Mouse (Mus musculus) intestine, embryonic 16.5 days (tissue): ENCODE data around the gene Sh3bgrl3. TPM values are rescaled to one million over a fixed set of nuclear protein-coding genes. Genes with fewer than 3 reads are reported as not detected.
"Not testable (repeated sequence)": the region's sequence is repeated elsewhere in the genome, so short reads cannot be mapped to it uniquely, and the experiment has no call there.

Experiments
- ATAC-seq: fragments of 200-750 bp; cut with Nextera tagmentation; 2 replicates; pipeline ENCODE4 v1.8.0; 2017; ENCODE audit warnings: moderate TSS enrichment, moderate library complexity
- H3K27ac ChIP-seq: fragments of 300-500 bp; sonication (generic); 2 replicates; pipeline ENCODE4 v1.5.1; 2014; ENCODE audit warnings: mild to moderate bottlenecking, low read length
- H3K27me3 ChIP-seq: fragments of 300-500 bp; sonication (generic); replicated peaks from 2 replicates; pipeline ENCODE4 v1.6.1; 2014; ENCODE audit warnings: low read length, control low read depth, mixed read lengths; ENCODE audit not compliant: control insufficient read depth, insufficient read depth
- H3K36me3 ChIP-seq: fragments of 300-500 bp; sonication (generic); 2 replicates; pipeline ENCODE4 v1.6.1; 2014; ENCODE audit warnings: low read length, control low read depth; ENCODE audit not compliant: control insufficient read depth, insufficient read depth
- H3K4me1 ChIP-seq: fragments of 300-500 bp; sonication (generic); 2 replicates; pipeline ENCODE4 v1.6.1; 2014; ENCODE audit warnings: low read length, control low read depth, mixed read lengths; ENCODE audit not compliant: control insufficient read depth, insufficient read depth
- H3K4me2 ChIP-seq: fragments of 300-500 bp; sonication (generic); 2 replicates; pipeline ENCODE4 v1.6.1; 2014; ENCODE audit warnings: low read depth, low read length, control low read depth
- H3K4me3 ChIP-seq: fragments of 300-500 bp; sonication (generic); 2 replicates; pipeline ENCODE4 v1.5.1; 2014; ENCODE audit warnings: mild to moderate bottlenecking, low read length
- H3K9ac ChIP-seq: fragments of 300-500 bp; sonication (generic); 2 replicates; pipeline ENCODE4 v1.6.1; 2014; ENCODE audit warnings: low read depth, low read length
- H3K9me3 ChIP-seq: fragments of 300-500 bp; sonication (generic); 2 replicates; pipeline ENCODE4 v1.6.1; 2016; ENCODE audit warnings: low read length, control low read depth; ENCODE audit not compliant: control insufficient read depth
- WGBS: fragments of 180-500 bp; shearing (Covaris S2); extraction: QIAGEN DNeasy Blood & Tissue Kit; methylation state at CpG from one replicate; pipeline ENCODE4 v1.1.7; 2014; 5-methylcytosine and 5-hydroxymethylcytosine counted together
- polyA plus RNA-seq: library from polyadenylated mRNA; unstranded; fragments of >200 nt; fragmentation: Nextera tagmentation; extraction: Ambion mirVana; gene quantifications from 2 replicates; pipeline ENCODE4 v1.2.1, GENCODE M21; 2015

Sh3bgrl3 gene
- 428 and 452 TPM in 2 replicates for polyA plus RNA-seq

- Histone ChIP-seq H3K4me2 (peak within 1 kb of the TSS; percentile 90), H3K4me1 (peaks cover 52% of the 10 kb centered on the region), H3K4me3 (peak within 1 kb of the TSS; percentile 87), H3K9ac (peak within 1 kb of the TSS; percentile 92), H3K27ac (peak within 1 kb of the TSS; percentile 88), H3K9me3 (no peaks in the 10 kb centered on the region), H3K27me3 (no peaks in the 10 kb centered on the region), H3K36me3 (no peaks in the 10 kb centered on the region; the same call in 1 of the 2 replicates)
- WGBS = under 1% methylated on average over 50 of the region's 50 CpGs
- ATAC-seq = peak; percentile 95
Measured at GRCm38 (mm10) chr4:134128221-134128982, at the start of gene Sh3bgrl3. Sh3bgrl3 (minus strand) TSS chr4:134128789.

GRCm38 (mm10) chr4:134172391-134172790 is 43.8 kb upstream of the Sh3bgrl3 start:
- Histone ChIP-seq H3K9ac (no peak overlapping the region), H3K27me3 (no peaks in the 10 kb centered on the region), H3K36me3 (no peaks in the 10 kb centered on the region), H3K9me3 (no peaks in the 10 kb centered on the region), H3K27ac (no peak overlapping the region), H3K4me3 (no peak overlapping the region), H3K4me1 (no peaks in the 10 kb centered on the region), H3K4me2 (no peak overlapping the region)
- WGBS = 68% methylated on average over 3 of the region's 3 CpGs
- no peak for ATAC-seq

GRCm38 (mm10) chr4:134166906-134167305 is 38.3 kb upstream of the Sh3bgrl3 start:
- ATAC-seq = no peak
- Histone ChIP-seq H3K4me2 (no peak overlapping the region), H3K9me3 (no peaks in the 10 kb centered on the region), H3K27me3 (no peaks in the 10 kb centered on the region), H3K36me3 (no peaks in the 10 kb centered on the region), H3K4me1 (0 out of 2 replicates have a peak, but pooled peaks cover 5% of the 10 kb centered on the region), H3K4me3 (no peak overlapping the region), H3K9ac (no peak overlapping the region), H3K27ac (no peak overlapping the region)
- WGBS = 94% methylated on average over 3 of the region's 3 CpGs

GRCm38 (mm10) chr4:134165548-134166465 is 37.2 kb upstream of the Sh3bgrl3 start:
- Histone ChIP-seq H3K36me3 (no peaks in the 10 kb centered on the region), H3K9me3 (no peaks in the 10 kb centered on the region), H3K27me3 (no peaks in the 10 kb centered on the region), H3K27ac (peak overlapping the region; percentile 48; the same call in 1 of the 2 replicates), H3K9ac (no peak overlapping the region), H3K4me1 (0 out of 2 replicates have a peak, but pooled peaks cover 5% of the 10 kb centered on the region), H3K4me3 (no peak overlapping the region), H3K4me2 (no peak overlapping the region)
- WGBS = 84% methylated on average over 3 of the region's 3 CpGs
- peak; percentile 50 for ATAC-seq

GRCm38 (mm10) chr4:134165024-134165423 is 36.4 kb upstream of the Sh3bgrl3 start:
- H3K9ac ChIP-seq = no peak overlapping the region
- 62% methylated on average over 6 of the region's 6 CpGs for WGBS
- no peak overlapping the region for H3K4me3 ChIP-seq
- H3K4me1 ChIP-seq = 0 out of 2 replicates have a peak, but pooled peaks cover 5% of the 10 kb centered on the region
- no peaks in the 10 kb centered on the region for H3K36me3 ChIP-seq
- 0 out of 2 replicates have a peak overlapping the region, but pooled peaks have one; percentile 14 for H3K4me2 ChIP-seq
- H3K27me3 ChIP-seq = no peaks in the 10 kb centered on the region
- H3K27ac ChIP-seq = peak overlapping the region; percentile 81
- peak; percentile 84 for ATAC-seq
- H3K9me3 ChIP-seq = no peaks in the 10 kb centered on the region

- Histone ChIP-seq H3K9ac (no peak overlapping the region), H3K27ac (peak overlapping the region; percentile 81), H3K9me3 (no peaks in the 10 kb centered on the region), H3K4me2 (0 out of 2 replicates have a peak overlapping the region, but pooled peaks have one; percentile 14), H3K27me3 (no peaks in the 10 kb centered on the region), H3K36me3 (no peaks in the 10 kb centered on the region), H3K4me1 (0 out of 2 replicates have a peak, but pooled peaks cover 5% of the 10 kb centered on the region), H3K4me3 (no peak overlapping the region)
- WGBS = 84% methylated on average over 5 of the region's 6 CpGs
- peak; percentile 71 for ATAC-seq
Measured at GRCm38 (mm10) chr4:134164591-134164990, 36.0 kb upstream of the Sh3bgrl3 start.

GRCm38 (mm10) chr4:134160071-134160470 is 31.5 kb upstream of the Sh3bgrl3 start:
- peak overlapping the region; percentile 64; the same call in 1 of the 2 replicates for H3K9ac ChIP-seq
- peak overlapping the region; percentile 54 for H3K4me3 ChIP-seq
- WGBS = 8% methylated on average over 29 of the region's 30 CpGs
- not testable (repeated sequence) for ATAC-seq, H3K9me3 ChIP-seq, H3K36me3 ChIP-seq, H3K4me1 ChIP-seq, H3K4me2 ChIP-seq, H3K27ac ChIP-seq, H3K27me3 ChIP-seq

- H3K9ac ChIP-seq = no peak overlapping the region
- peak; percentile 44 for ATAC-seq
- peaks cover 7% of the 10 kb centered on the region; the same call in 1 of the 2 replicates for H3K4me1 ChIP-seq
- H3K9me3 ChIP-seq = no peaks in the 10 kb centered on the region
- no peak overlapping the region for H3K27ac ChIP-seq
- H3K4me2 ChIP-seq = no peak overlapping the region
- peaks cover 7% of the 10 kb centered on the region for H3K36me3 ChIP-seq
- WGBS = 88% methylated on average over 6 of the region's 6 CpGs
- H3K4me3 ChIP-seq = no peak overlapping the region
- H3K27me3 ChIP-seq = no peaks in the 10 kb centered on the region
Measured at GRCm38 (mm10) chr4:134158774-134159173, 30.2 kb upstream of the Sh3bgrl3 start.

GRCm38 (mm10) chr4:134157558-134157957 is 29.0 kb upstream of the Sh3bgrl3 start:
- peaks cover 7% of the 10 kb centered on the region; the same call in 1 of the 2 replicates for H3K4me1 ChIP-seq
- WGBS = 84% methylated on average over 2 of the region's 2 CpGs
- no peak overlapping the region for H3K4me3 ChIP-seq
- H3K36me3 ChIP-seq = peaks cover 7% of the 10 kb centered on the region
- H3K9ac ChIP-seq = no peak overlapping the region
- H3K9me3 ChIP-seq = no peaks in the 10 kb centered on the region
- H3K4me2 ChIP-seq = no peak overlapping the region
- no peaks in the 10 kb centered on the region for H3K27me3 ChIP-seq
- no peak overlapping the region for H3K27ac ChIP-seq
- no peak for ATAC-seq
